Mouse (Mus musculus): ENCODE results near the gene 1700037C18Rik.

DNA sequence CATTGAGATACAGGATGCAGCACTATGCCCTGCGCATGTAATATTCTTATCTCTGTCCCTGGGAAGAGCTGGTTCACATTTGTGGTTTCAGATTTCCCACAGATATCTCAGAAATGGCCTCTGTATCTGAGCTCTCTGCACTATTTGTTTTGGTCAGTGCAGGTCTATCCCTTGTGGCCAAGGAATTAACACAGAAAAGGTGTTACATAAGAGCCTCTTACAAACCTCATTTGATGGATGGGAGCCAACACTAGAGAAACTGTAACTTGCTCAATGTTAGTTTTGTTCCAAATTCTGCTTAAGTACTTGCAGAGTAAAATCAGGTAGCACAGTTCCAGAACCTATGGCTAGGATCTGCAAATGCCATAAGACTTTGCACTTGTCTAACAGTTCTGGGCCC is 25.6 kb upstream of the 1700037C18Rik start:
- no peak for TF ChIP-seq CTCF (conservative IDR thresholded peaks at IDR 0.05; ENCODE audit: low read length)
- TF ChIP-seq NANOG (IDR thresholded peaks at IDR 0.05; ENCODE audit: borderline replicate concordance, low read length) = no peak
- no peak for TF ChIP-seq POU5F1 (IDR thresholded peaks at IDR 0.05; ENCODE audit: borderline replicate concordance, low read length)
